Mouse (Mus musculus) olfactory bulb, adult 2 months (tissue): ENCODE results near the gene Sema4b. TPM values are rescaled to one million over a fixed set of nuclear protein-coding genes. Genes with fewer than 3 reads are reported as not detected.

ENCODE experiments used
- H3K27ac ChIP-seq: fragments of 200-500 bp; 2 replicates; pipeline ENCODE4 v1.5.1; 2012; ENCODE audit warnings: low read depth, low read length; ENCODE audit not compliant: insufficient read depth
- H3K4me1 ChIP-seq: fragments of 200-500 bp; 2 replicates; pipeline ENCODE4 v1.6.1; 2012; ENCODE audit warnings: low read length; ENCODE audit not compliant: control insufficient read depth, insufficient read depth
- H3K4me3 ChIP-seq: fragments of 200-500 bp; 2 replicates; pipeline ENCODE4 v1.5.1; 2012; ENCODE audit warnings: mild to moderate bottlenecking, low read depth, low read length, moderate library complexity; ENCODE audit not compliant: insufficient read depth
- CTCF ChIP-seq: fragments of 200-500 bp; IDR thresholded peaks from 2 replicates; pipeline ENCODE4 v1.5.1; 2012; ENCODE audit warnings: low read depth, mild to moderate bottlenecking, low read length, moderate library complexity; ENCODE audit not compliant: insufficient read depth
- POLR2A ChIP-seq: fragments of 200-500 bp; IDR thresholded peaks from 2 replicates; pipeline ENCODE4 v1.6.1; 2012; ENCODE audit warnings: mild to moderate bottlenecking, low read depth, low read length, moderate library complexity; ENCODE audit not compliant: insufficient read depth
- WGBS: fragments of 180-500 bp; shearing (Covaris S2); methylation state at CpG from one replicate; pipeline ENCODE4 v1.1.7; 2018; 5-methylcytosine and 5-hydroxymethylcytosine counted together
- polyA plus RNA-seq: library from polyadenylated mRNA; stranded (reverse); fragments of >200 nt; gene quantifications from 2 replicates; pipeline ENCODE4 v1.2.4, GENCODE M21; 2012; ENCODE audit warnings: low replicate concordance; ENCODE audit not compliant: missing spikeins, insufficient read depth, insufficient read length

Sema4b gene
- polyA plus RNA-seq, 1 experiment, result not detected

GRCm38 (mm10) chr7:80193941-80194739 lies 7.5 kb downstream of the Sema4b start:
- Histone ChIP-seq H3K4me1 (peaks cover 41% of the 10 kb centered on the region), H3K27ac (peak overlapping the region; percentile 30), H3K4me3 (no peak overlapping the region)
- TF ChIP-seq POLR2A (no peak), CTCF (no peak)
- 32% methylated on average over 13 of the region's 13 CpGs for WGBS

GRCm38 (mm10) chr7:80195146-80195545 lies 8.5 kb downstream of the Sema4b start:
- peaks cover 46% of the 10 kb centered on the region for H3K4me1 ChIP-seq
- WGBS, result 84% methylated on average over 5 of the region's 5 CpGs
- no peak overlapping the region for H3K27ac ChIP-seq
- TF ChIP-seq CTCF (no peak), POLR2A (no peak)
- no peak overlapping the region for H3K4me3 ChIP-seq

- WGBS, result 65% methylated on average over 10 of the region's 11 CpGs
- no peak overlapping the region for H3K4me3 ChIP-seq
- TF ChIP-seq POLR2A (no peak), CTCF (no peak)
- H3K4me1 ChIP-seq, result peaks cover 47% of the 10 kb centered on the region
- H3K27ac ChIP-seq, result no peak overlapping the region
Measured at GRCm38 (mm10) chr7:80195576-80196263, 9.1 kb downstream of the Sema4b start.

- Histone ChIP-seq H3K27ac (peak overlapping the region; percentile 61; the same call in 1 of the 2 replicates), H3K4me1 (peaks cover 46% of the 10 kb centered on the region), H3K4me3 (no peak overlapping the region; the same call in 1 of the 2 replicates)
- TF ChIP-seq CTCF (no peak), POLR2A (no peak)
- WGBS, result 34% methylated on average over 4 of the region's 4 CpGs
Measured at GRCm38 (mm10) chr7:80197371-80197770, 10.7 kb downstream of the Sema4b start.

GRCm38 (mm10) chr7:80197941-80198778 lies 11.5 kb downstream of the Sema4b start:
- peak overlapping the region; percentile 72 for H3K27ac ChIP-seq
- peak overlapping the region; percentile 71 for H3K4me3 ChIP-seq
- peaks cover 50% of the 10 kb centered on the region for H3K4me1 ChIP-seq
- WGBS, result under 1% methylated on average over 74 of the region's 74 CpGs
- no peak for TF ChIP-seq CTCF
- 0 out of 2 replicates have a peak, but pooled peaks have one; percentile 14 for TF ChIP-seq POLR2A

- Histone ChIP-seq H3K27ac (peak overlapping the region; percentile 72), H3K4me3 (peak overlapping the region; percentile 71), H3K4me1 (peaks cover 54% of the 10 kb centered on the region)
- WGBS, result 2% methylated on average over 11 of the region's 11 CpGs
- TF ChIP-seq CTCF, result no peak
- TF ChIP-seq POLR2A, result no peak
Measured at GRCm38 (mm10) chr7:80198863-80199262, 12.2 kb downstream of the Sema4b start.

- no peak for TF ChIP-seq CTCF
- no peak for TF ChIP-seq POLR2A
- Histone ChIP-seq H3K4me3 (peak overlapping the region; percentile 71), H3K4me1 (peaks cover 50% of the 10 kb centered on the region), H3K27ac (peak overlapping the region; percentile 72)
- 29% methylated on average over 6 of the region's 6 CpGs for WGBS
Measured at GRCm38 (mm10) chr7:80199286-80199685, 12.6 kb downstream of the Sema4b start.

GRCm38 (mm10) chr7:80199851-80200587 lies 13.4 kb downstream of the Sema4b start:
- H3K27ac ChIP-seq, result no peak overlapping the region; the same call in 1 of the 2 replicates
- WGBS, result 76% methylated on average over 11 of the region's 11 CpGs
- peaks cover 48% of the 10 kb centered on the region for H3K4me1 ChIP-seq
- TF ChIP-seq POLR2A (no peak), CTCF (no peak)
- H3K4me3 ChIP-seq, result no peak overlapping the region
